Mouse (Mus musculus) lung, embryonic 14.5 days (tissue): ENCODE measurements around the gene Arhgap44. TPM values are rescaled to one million over a fixed set of nuclear protein-coding genes. Genes with fewer than 3 reads are reported as not detected.

Experiments used
- ATAC-seq: fragments of 200-750 bp; cut with Nextera tagmentation; 2 replicates; pipeline ENCODE4 v1.8.0; 2017; ENCODE audit warnings: mild to moderate bottlenecking, moderate TSS enrichment, moderate library complexity; ENCODE audit not compliant: insufficient read depth
- DNase-seq: peaks from one replicate; pipeline ENCODE4 v3.0.0-alpha.2; 2015
- H3K27ac ChIP-seq: fragments of 300-500 bp; sonication (generic); 2 replicates; pipeline ENCODE4 v1.5.1; 2014; ENCODE audit warnings: low read depth, mild to moderate bottlenecking, moderate library complexity
- H3K27me3 ChIP-seq: fragments of 300-500 bp; sonication (generic); 2 replicates; pipeline ENCODE4 v1.6.1; 2014; ENCODE audit warnings: low read length, control low read depth; ENCODE audit not compliant: insufficient read depth
- H3K36me3 ChIP-seq: fragments of 300-500 bp; sonication (generic); 2 replicates; pipeline ENCODE4 v1.6.1; 2014; ENCODE audit warnings: control low read depth; ENCODE audit not compliant: insufficient read depth
- H3K4me1 ChIP-seq: fragments of 300-500 bp; sonication (generic); 2 replicates; pipeline ENCODE4 v1.6.1; 2014; ENCODE audit warnings: antibody characterized with exemption, control low read depth; ENCODE audit not compliant: insufficient read depth
- H3K4me2 ChIP-seq: fragments of 300-500 bp; sonication (generic); 2 replicates; pipeline ENCODE4 v1.6.1; 2014; ENCODE audit warnings: mild to moderate bottlenecking
- H3K4me3 ChIP-seq: fragments of 300-500 bp; sonication (generic); 2 replicates; pipeline ENCODE4 v1.5.1; 2014; ENCODE audit warnings: low read depth, low read length
- H3K9ac ChIP-seq: fragments of 300-500 bp; sonication (generic); 2 replicates; pipeline ENCODE4 v1.6.1; 2014
- H3K9me3 ChIP-seq: fragments of 300-500 bp; sonication (generic); 2 replicates; pipeline ENCODE4 v1.6.1; 2016; ENCODE audit warnings: low read depth, low read length, control low read depth
- CTCF ChIP-seq: IDR thresholded peaks from 2 replicates; pipeline ENCODE4 v1.5.1; 2016; ENCODE audit warnings: antibody characterized with exemption, low read depth
- WGBS: fragments of 180-500 bp; shearing (Covaris S2); extraction: QIAGEN DNeasy Blood & Tissue Kit; methylation state at CpG from one replicate; pipeline ENCODE4 v1.1.7; 2014; 5-methylcytosine and 5-hydroxymethylcytosine counted together
- polyA plus RNA-seq: library from polyadenylated mRNA; unstranded; fragments of >200 nt; fragmentation: Nextera tagmentation; extraction: Ambion mirVana; gene quantifications from 2 replicates; pipeline ENCODE4 v1.2.1, GENCODE M21; 2014

Gene Arhgap44
- polyA plus RNA-seq, 1 experiment from 2014 or later: 11.5 TPM

DNA sequence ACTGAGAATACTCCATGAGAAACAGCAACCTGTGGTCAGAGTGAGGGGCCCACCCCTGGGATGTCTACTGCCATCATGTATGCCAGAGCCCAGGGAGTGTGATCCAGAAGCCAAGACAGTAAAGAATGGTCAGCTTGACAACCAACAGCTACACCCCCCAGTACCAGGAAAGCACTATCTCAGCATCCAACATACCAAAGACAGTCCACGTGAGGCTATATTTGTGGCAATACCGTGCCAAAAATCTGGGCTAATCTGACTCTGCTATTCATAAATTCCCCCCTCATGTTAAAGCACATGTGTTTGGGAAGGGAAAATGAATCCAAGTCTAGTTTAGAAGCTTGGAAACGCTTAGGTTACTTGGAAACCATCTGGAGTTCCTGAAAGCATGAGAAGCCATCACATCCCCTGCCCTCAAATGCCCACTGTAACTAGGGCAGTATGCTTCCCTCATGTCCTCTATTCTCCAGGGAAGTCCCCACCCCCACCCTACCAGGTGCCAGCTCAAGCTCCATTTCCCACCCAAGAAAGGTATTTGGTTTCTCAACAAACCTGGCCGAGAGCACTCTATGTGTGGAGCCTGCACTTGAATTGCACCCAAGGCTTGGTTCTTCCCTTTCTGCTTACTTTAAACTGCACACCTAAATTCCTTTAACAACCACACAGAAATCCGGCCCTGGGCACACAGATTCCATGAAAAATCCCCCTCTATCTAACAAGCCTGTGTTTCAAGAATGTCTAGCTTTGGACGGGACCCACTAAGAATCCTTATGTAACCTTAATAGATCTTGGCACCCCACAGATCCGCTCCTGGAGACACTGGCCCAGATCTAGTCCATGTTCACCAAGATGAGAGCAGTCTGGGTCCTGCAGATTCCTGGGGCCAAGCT is 1.5 kb downstream of the Arhgap44 start:
- peak; percentile 30 for DNase-seq
- peak; percentile 19; the same call in 1 of the 2 replicates for ATAC-seq
- no peaks in the 10 kb centered on the region for H3K4me1 ChIP-seq
- H3K36me3 ChIP-seq: no peaks in the 10 kb centered on the region
- no peak for TF ChIP-seq CTCF
- peak overlapping the region; percentile 97 for H3K4me2 ChIP-seq
- no peaks in the 10 kb centered on the region; the same call in 1 of the 2 replicates for H3K9me3 ChIP-seq
- H3K27ac ChIP-seq: peak overlapping the region; percentile 54; the same call in 1 of the 2 replicates
- peak overlapping the region; percentile 85 for H3K4me3 ChIP-seq
- 0 out of 2 replicates have a peak, but pooled peaks cover 5% of the 10 kb centered on the region for H3K27me3 ChIP-seq
- 48% methylated on average over 7 of the region's 7 CpGs for WGBS
- H3K9ac ChIP-seq: no peak overlapping the region

DNA sequence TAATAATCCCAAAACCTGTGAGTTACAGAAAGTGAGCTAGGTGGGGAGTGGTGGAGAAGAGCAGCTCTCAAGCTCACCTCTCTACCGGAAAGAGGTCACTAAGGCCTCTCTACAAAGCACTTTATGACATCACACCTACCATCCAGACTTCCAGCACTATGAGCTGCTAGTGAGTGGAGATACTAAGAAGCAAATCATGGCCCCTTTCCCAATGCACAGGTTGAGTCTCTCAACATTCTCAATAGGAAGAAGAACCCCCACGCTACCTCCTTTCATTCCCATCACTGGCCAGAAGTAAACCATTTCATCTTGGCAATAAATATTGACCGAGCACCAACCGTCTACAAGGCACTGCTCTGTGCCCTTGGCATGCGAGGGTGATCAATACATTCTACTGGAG is 3.0 kb downstream of the Arhgap44 start, which contains the start of gene 1700086D15Rik:
Gene 1700086D15Rik (minus strand): TSS at position 101 of the 400 bp plus-strand sequence.
- Histone ChIP-seq H3K4me2 (peak within 1 kb of the TSS; percentile 97), H3K4me3 (no peak within 1 kb of the TSS), H3K9ac (no peak within 1 kb of the TSS), H3K4me1 (no peaks in the 10 kb centered on the region), H3K36me3 (no peaks in the 10 kb centered on the region), H3K27ac (no peak within 1 kb of the TSS), H3K27me3 (0 out of 2 replicates have a peak, but pooled peaks cover 5% of the 10 kb centered on the region), H3K9me3 (no peaks in the 10 kb centered on the region; the same call in 1 of the 2 replicates)
- ATAC-seq (no peak), DNase-seq (no peak)
- 86% methylated on average over 5 of the region's 5 CpGs for WGBS
- no peak for TF ChIP-seq CTCF

DNA sequence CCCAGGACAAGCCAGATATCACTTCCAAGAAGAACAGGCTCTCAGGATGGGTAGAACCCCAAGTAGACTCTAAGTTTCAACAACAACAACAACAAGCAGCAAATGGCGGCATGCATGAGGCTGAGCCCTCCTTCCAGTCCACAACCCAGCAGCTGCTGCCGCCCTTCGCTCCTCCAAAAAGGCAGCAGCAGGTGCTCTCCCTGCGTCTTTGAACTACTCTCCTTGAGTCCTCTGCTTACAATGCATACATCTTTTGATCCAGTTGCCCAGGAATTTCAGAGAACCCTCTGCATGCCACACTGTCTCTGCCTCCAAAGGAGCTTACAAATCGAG is 4.1 kb downstream of the Arhgap44 start:
- Histone ChIP-seq H3K4me3 (no peak overlapping the region), H3K4me1 (no peaks in the 10 kb centered on the region), H3K9ac (no peak overlapping the region), H3K4me2 (no peak overlapping the region), H3K27me3 (0 out of 2 replicates have a peak, but pooled peaks cover 5% of the 10 kb centered on the region), H3K9me3 (no peaks in the 10 kb centered on the region; the same call in 1 of the 2 replicates), H3K27ac (no peak overlapping the region), H3K36me3 (no peaks in the 10 kb centered on the region)
- ATAC-seq (no peak), DNase-seq (no peak)
- no peak for TF ChIP-seq CTCF
- WGBS: 93% methylated on average over 5 of the region's 5 CpGs

DNA sequence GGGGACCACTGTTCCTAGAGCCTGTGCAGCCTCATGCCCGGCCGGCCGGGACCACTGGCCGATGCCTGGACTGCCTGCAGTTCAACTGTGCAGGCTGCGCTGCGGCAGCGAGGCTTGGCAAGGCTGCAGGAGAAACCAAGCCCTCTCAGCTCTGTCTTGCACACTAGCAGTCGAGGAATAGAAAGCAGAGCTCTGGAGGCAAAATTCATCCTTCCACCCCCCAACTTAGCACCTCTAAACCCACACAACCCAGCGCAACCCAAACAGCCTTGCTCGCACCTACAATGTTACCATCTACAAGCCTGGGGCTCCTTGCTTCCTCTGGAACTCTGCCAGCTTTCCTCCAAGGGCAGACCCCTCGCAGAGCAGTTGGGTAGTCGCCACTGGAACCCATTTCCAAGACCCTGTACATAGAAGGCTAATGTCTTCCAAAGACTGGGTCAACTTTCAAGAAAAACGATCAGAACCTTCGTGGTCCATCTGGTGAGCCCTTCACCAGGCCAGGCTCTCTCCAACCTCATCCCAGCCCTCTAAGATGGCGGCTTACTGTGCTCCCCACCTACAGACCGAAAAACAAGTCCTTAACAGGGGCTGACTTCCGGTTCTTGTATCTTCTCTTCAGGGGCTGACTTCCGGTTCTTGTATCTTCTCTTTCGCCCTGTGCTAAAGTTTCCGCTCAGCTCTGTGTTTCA is 4.6 kb downstream of the Arhgap44 start:
- 0 out of 2 replicates have a peak, but pooled peaks cover 5% of the 10 kb centered on the region for H3K27me3 ChIP-seq
- WGBS: 91% methylated on average over 20 of the region's 20 CpGs
- TF ChIP-seq CTCF: no peak
- no peak overlapping the region for H3K9ac ChIP-seq
- no peak for ATAC-seq
- no peaks in the 10 kb centered on the region for H3K36me3 ChIP-seq
- H3K9me3 ChIP-seq: no peaks in the 10 kb centered on the region; the same call in 1 of the 2 replicates
- no peak overlapping the region for H3K4me2 ChIP-seq
- no peak for DNase-seq
- no peak overlapping the region for H3K27ac ChIP-seq
- no peak overlapping the region for H3K4me3 ChIP-seq
- no peaks in the 10 kb centered on the region for H3K4me1 ChIP-seq

DNA sequence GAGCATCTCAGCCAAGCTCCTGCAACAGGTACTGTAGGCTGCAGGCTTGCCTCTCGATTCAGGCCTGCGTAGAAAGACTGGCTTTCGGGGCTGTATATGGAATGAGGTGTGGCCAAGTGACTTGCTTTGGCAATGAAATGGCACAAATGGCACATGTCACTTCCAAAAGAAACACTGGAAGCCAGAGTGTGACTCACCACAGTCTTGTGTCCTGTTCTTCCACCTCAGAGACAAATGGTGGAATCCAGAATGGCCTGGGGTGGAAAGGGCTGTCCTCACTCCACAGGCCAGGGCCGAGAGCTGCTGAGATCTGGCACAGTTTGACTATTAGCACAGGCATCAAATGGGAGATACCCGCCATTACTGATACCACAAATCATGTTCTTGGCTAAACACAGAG is 9.8 kb downstream of the Arhgap44 start:
- H3K9me3 ChIP-seq: no peaks in the 10 kb centered on the region
- H3K27me3 ChIP-seq: no peaks in the 10 kb centered on the region
- ATAC-seq (no peak), DNase-seq (no peak)
- H3K4me3 ChIP-seq: no peak overlapping the region
- H3K4me2 ChIP-seq: no peak overlapping the region
- no peaks in the 10 kb centered on the region for H3K36me3 ChIP-seq
- no peak for TF ChIP-seq CTCF
- H3K4me1 ChIP-seq: 0 out of 2 replicates have a peak, but pooled peaks cover 3% of the 10 kb centered on the region
- no peak overlapping the region for H3K9ac ChIP-seq
- no peak overlapping the region for H3K27ac ChIP-seq
- WGBS: 82% methylated on average over 5 of the region's 5 CpGs

DNA sequence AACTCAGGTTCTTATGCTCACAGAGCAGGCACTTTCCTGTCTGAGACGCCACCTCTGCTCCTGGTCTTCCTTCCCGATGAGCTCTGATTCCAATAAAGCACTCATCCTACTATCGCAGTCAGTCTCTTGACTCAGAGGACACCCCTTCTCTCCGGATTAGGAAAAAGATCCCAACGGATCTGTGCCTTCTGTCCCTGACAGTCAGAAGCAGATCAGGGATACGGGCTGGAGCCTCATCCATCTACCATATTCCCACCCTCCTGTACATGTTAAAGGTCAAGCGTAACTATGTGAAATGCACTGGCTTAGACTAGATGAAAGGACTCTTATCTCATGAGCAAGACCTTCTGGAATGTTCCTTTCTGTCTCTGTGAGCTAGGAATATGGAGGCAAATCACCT is 14.3 kb downstream of the Arhgap44 start:
- DNase-seq: no peak
- no peak overlapping the region for H3K4me3 ChIP-seq
- WGBS: 73% methylated on average over 7 of the region's 7 CpGs

More for the DNA sequence above, 14.3 kb downstream of the Arhgap44 start:
- Histone ChIP-seq H3K9me3 (no peaks in the 10 kb centered on the region), H3K9ac (no peak overlapping the region), H3K36me3 (no peaks in the 10 kb centered on the region), H3K4me2 (no peak overlapping the region), H3K27ac (no peak overlapping the region), H3K4me1 (0 out of 2 replicates have a peak, but pooled peaks cover 3% of the 10 kb centered on the region), H3K27me3 (no peaks in the 10 kb centered on the region)
- no peak for ATAC-seq
- no peak for TF ChIP-seq CTCF
